Mouse (Mus musculus): ENCODE measurements around the gene Jazf1.

The Jazf1 gene

GRCm38 (mm10) chr6:52954861-52955260 lies 113.6 kb downstream of the Jazf1 start:
- DNase-seq: no peak

- no peak for DNase-seq
Observed at GRCm38 (mm10) chr6:52954441-52954840, 114.0 kb downstream of the Jazf1 start.

- no peak for DNase-seq
Observed at GRCm38 (mm10) chr6:52952526-52952900, 115.9 kb downstream of the Jazf1 start.

GRCm38 (mm10) chr6:52951871-52952525 lies 116.4 kb downstream of the Jazf1 start:
- no peak for DNase-seq

GRCm38 (mm10) chr6:52950371-52950770 lies 118.1 kb downstream of the Jazf1 start:
- DNase-seq: no peak

- DNase-seq: no peak
Observed at GRCm38 (mm10) chr6:52942534-52942933, 125.9 kb downstream of the Jazf1 start.

- DNase-seq: no peak
Observed at GRCm38 (mm10) chr6:52942101-52942500, 126.3 kb downstream of the Jazf1 start.

GRCm38 (mm10) chr6:52937916-52938315 lies 130.5 kb downstream of the Jazf1 start:
- DNase-seq: no peak

- no peak for DNase-seq
Observed at GRCm38 (mm10) chr6:52936995-52937394, 131.4 kb downstream of the Jazf1 start.

GRCm38 (mm10) chr6:52934021-52934420 lies 134.4 kb downstream of the Jazf1 start:
- DNase-seq: no peak

GRCm38 (mm10) chr6:52932603-52933178 lies 135.7 kb downstream of the Jazf1 start:
- DNase-seq: no peak

GRCm38 (mm10) chr6:52929358-52929757 lies 139.1 kb downstream of the Jazf1 start:
- no peak for DNase-seq

GRCm38 (mm10) chr6:52926947-52927346 lies 141.5 kb downstream of the Jazf1 start:
- DNase-seq: no peak

- DNase-seq: no peak
Observed at GRCm38 (mm10) chr6:52925458-52926042, 142.9 kb downstream of the Jazf1 start.

- no peak for DNase-seq
Observed at GRCm38 (mm10) chr6:52921248-52921647, 147.2 kb downstream of the Jazf1 start.

GRCm38 (mm10) chr6:52920719-52921118 lies 147.7 kb downstream of the Jazf1 start:
- DNase-seq: no peak

GRCm38 (mm10) chr6:52919442-52919841 lies 149.0 kb downstream of the Jazf1 start:
- DNase-seq: no peak

- peak; percentile 94 for DNase-seq
Observed at GRCm38 (mm10) chr6:52918980-52919379, 149.5 kb downstream of the Jazf1 start.

- no peak for DNase-seq
Observed at GRCm38 (mm10) chr6:52917471-52917870, 151.0 kb downstream of the Jazf1 start.

GRCm38 (mm10) chr6:52916836-52917376 lies 151.5 kb downstream of the Jazf1 start:
- DNase-seq: no peak

GRCm38 (mm10) chr6:52914921-52915320 lies 153.5 kb downstream of the Jazf1 start:
- no peak for DNase-seq

GRCm38 (mm10) chr6:52912143-52912918 lies 156.1 kb downstream of the Jazf1 start:
- DNase-seq: peak; percentile 73

GRCm38 (mm10) chr6:52906801-52907200 lies 161.6 kb downstream of the Jazf1 start:
- DNase-seq: no peak
